Mouse (Mus musculus) erythroblast, embryonic 14.5 days (primary cell): ENCODE data around the gene Nol9.

Experiments used
- GATA1 ChIP-seq: IDR thresholded peaks from 2 replicates; pipeline ENCODE4 v1.6.1; 2012; ENCODE audit warnings: low read length, inconsistent platforms, mixed read lengths
- TAL1 ChIP-seq: IDR thresholded peaks from 3 replicates; pipeline ENCODE4 v1.6.1; 2012; ENCODE audit warnings: low read length, inconsistent platforms, mixed read lengths

GRCm38 (mm10) chr4:152020024-152020423, 19.1 kb upstream of the Nol9 start:
- no peak for TF ChIP-seq TAL1
- TF ChIP-seq GATA1: no peak
